9 mouse cellular contexts compared by ENCODE assay signal in the genomic region with DNA sequence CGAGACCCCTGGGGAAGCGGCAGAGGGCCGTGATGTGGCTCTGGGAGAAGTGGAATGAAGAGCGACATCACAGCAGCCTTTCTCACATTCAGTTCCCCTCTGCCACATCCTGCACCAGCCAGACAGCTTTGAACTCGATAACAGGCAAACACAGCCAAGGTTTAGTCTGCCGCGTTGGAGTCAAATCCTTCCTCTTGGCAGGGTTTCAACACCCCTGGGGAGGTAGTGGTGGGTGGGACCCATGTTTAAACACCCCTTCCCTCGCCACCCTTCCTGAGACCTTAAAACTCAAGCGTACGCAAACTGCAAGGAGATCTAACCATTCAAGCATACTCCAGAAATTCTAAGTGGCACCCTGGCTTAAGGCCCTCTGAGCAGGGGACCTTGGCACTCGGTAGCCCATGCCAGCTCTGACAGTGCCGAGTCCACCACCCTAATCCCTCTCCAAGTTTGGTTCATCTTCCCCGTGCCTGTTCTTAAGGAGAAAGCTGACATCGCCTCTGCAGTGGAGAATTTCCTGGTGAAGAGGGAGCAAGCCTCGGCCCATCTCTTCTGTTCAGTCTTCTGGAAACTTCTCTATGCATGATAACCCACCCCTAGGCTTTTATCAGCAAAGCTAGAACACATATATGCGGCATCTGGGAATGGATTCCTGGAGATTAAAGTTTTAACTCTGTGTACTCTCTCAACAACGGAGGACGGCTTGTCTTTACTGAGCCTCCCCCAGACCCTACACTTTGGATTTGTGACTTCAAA. TPM values are rescaled to one million over a fixed set of nuclear protein-coding genes. Genes with fewer than 3 reads are reported as not detected.
DNase-seq lines count a peak whose midpoint lies in the region; ATAC-seq and TF ChIP-seq lines count a peak whose summit lies in the region.
"Had no signal": no experiment of that assay in that cellular context is flagged by ENCODE, and none has a peak within 500 bp of the region (broad histone marks: within the 10 kb centered on the region; RNA-seq: fewer than 3 reads in every experiment).

No protein-coding gene starts in this region.

- H3K4me1 ChIP-seq in liver, postnatal 0 days (ENCODE audit: insufficient read depth) = peaks cover 4% of the 10 kb centered on the region; the same call in 1 of the 2 replicates
- 0 out of 2 replicates have a peak, but pooled peaks cover 2% of the 10 kb centered on the region for H3K4me1 ChIP-seq in stomach, embryonic 15.5 days

- intact Hi-C loops in left cerebral cortex, postnatal 4 days (cut with DNase I) = no loop called here

- ATAC-seq in activated CD4-positive, CD25-positive, alpha-beta regulatory T cell, adult 4 months = peak; percentile 61
- peak; percentile 68 for ATAC-seq in liver, postnatal 0 days
- peak; percentile 28; the same call in 1 of the 2 replicates for ATAC-seq in stomach, embryonic 15.5 days (ENCODE audit: insufficient read depth, low FRiP score, low read depth)

- TF ChIP-seq CTCF in layer of hippocampus, adult 2 months (conservative IDR thresholded peaks at IDR 0.05) = no peak
- no peak for TF ChIP-seq CTCF in liver, postnatal 0 days (IDR thresholded peaks at IDR 0.05; ENCODE audit: low read depth)

- WGBS in liver, postnatal 0 days (ENCODE audit: insufficient replicate concordance) = 76% methylated on average over 18 of the region's 18 CpGs
- 74% methylated on average over 18 of the region's 18 CpGs for WGBS in stomach, embryonic 15.5 days

- 0 out of 2 replicates have a peak, but pooled peaks cover 4% of the 10 kb centered on the region for H3K9me3 ChIP-seq in liver, postnatal 0 days (ENCODE audit: low read length)
- no peaks in the 10 kb centered on the region for H3K9me3 ChIP-seq in stomach, embryonic 15.5 days
- H3K9me3 ChIP-seq: limb, embryonic 15.5 days had no signal

- H3K9ac ChIP-seq in liver, postnatal 0 days (replicated peaks) = no peak overlapping the region
- H3K9ac ChIP-seq in stomach, embryonic 15.5 days = no peak overlapping the region
- H3K9ac ChIP-seq: limb, embryonic 15.5 days had no signal

- peak overlapping the region; percentile 47 for H3K4me2 ChIP-seq in liver, postnatal 0 days (ENCODE audit: low read depth, low read length)
- no peak overlapping the region for H3K4me2 ChIP-seq in stomach, embryonic 15.5 days
- H3K4me2 ChIP-seq: limb, embryonic 15.5 days had no signal

- TF ChIP-seq EP300 in liver, postnatal 0 days (IDR thresholded peaks at IDR 0.05; ENCODE audit: low read depth) = no peak

- H3K27me3 ChIP-seq in liver, postnatal 0 days (ENCODE audit: insufficient read depth, low read length) = no peaks in the 10 kb centered on the region
- H3K27me3 ChIP-seq in stomach, embryonic 15.5 days (replicated peaks) = no peaks in the 10 kb centered on the region
- H3K27me3 ChIP-seq: limb, embryonic 15.5 days had no signal

- DNase-seq in layer of hippocampus, adult 2 months (ENCODE audit: low spot score in 2 of 2) = no peak
- DNase-seq in layer of hippocampus, postnatal 25 days (ENCODE audit: extremely low spot score in 1 of 2, low spot score in 1 of 2) = no peak
- no peak for DNase-seq in liver, postnatal 0 days
- DNase-seq in left cerebral cortex, postnatal 4 days = no peak
- DNase-seq in c-Kit-positive CD71-positive TER-119-positive erythroid progenitor cells, embryonic 14.5 days (ENCODE audit: low spot score) = no peak

- no peak overlapping the region; the same call in 1 of the 2 replicates for H3K4me3 ChIP-seq in layer of hippocampus, adult 2 months
- H3K4me3 ChIP-seq in liver, postnatal 0 days (ENCODE audit: low read depth, low read length) = no peak overlapping the region
- H3K4me3 ChIP-seq in stomach, embryonic 15.5 days (replicated peaks) = no peak overlapping the region
- H3K4me3 ChIP-seq: heart, adult 2 months; limb, embryonic 15.5 days had no signal

- peak overlapping the region; percentile 53; the same call in 1 of the 2 replicates for H3K27ac ChIP-seq in layer of hippocampus, adult 2 months
- peak overlapping the region; percentile 46; the same call in 1 of the 2 replicates for H3K27ac ChIP-seq in liver, postnatal 0 days (ENCODE audit: low read depth)
- H3K27ac ChIP-seq in stomach, embryonic 15.5 days = no peak overlapping the region
- H3K27ac ChIP-seq: heart, adult 2 months; limb, embryonic 15.5 days had no signal

- peaks cover 4% of the 10 kb centered on the region; the same call in 1 of the 2 replicates for H3K36me3 ChIP-seq in liver, postnatal 0 days (replicated peaks; ENCODE audit: insufficient read depth, low read length)
- H3K36me3 ChIP-seq in stomach, embryonic 15.5 days = no peaks in the 10 kb centered on the region
- H3K36me3 ChIP-seq: limb, embryonic 15.5 days had no signal

RNA-seq across cellular contexts. Expression of a gene that starts 11.3 kb away (rescaled TPM):
- total RNA-seq in layer of hippocampus, adult 2 months (2021) = 10 to 100 TPM; 24.4 to 25.9 TPM
- total RNA-seq in layer of hippocampus, postnatal 25 days (2021) = 10 to 100 TPM; 27.8 to 30.6 TPM
- 10 to 100 TPM; 11.9 to 13.0 TPM for polyA plus RNA-seq in activated CD4-positive, CD25-positive, alpha-beta regulatory T cell, adult 4 months (2017; shearing (Covaris generic))
- 6.4 and 6.5 TPM in 2 replicates for polyA plus RNA-seq in liver, postnatal 0 days (2015; fragmentation: Nextera tagmentation; extraction: Ambion mirVana)
- 24.6 and 28.1 TPM in 2 replicates for polyA plus RNA-seq in stomach, embryonic 15.5 days (2015; fragmentation: Nextera tagmentation; extraction: Ambion mirVana)
- total RNA-seq in left cerebral cortex, postnatal 4 days (2021) = 10 to 100 TPM; 78.1 to 82.9 TPM
